Mouse (Mus musculus): ENCODE measurements around the gene Cd109.
A peak's percentile ranks its signal among the peaks of the same experiment; 100 is the strongest.

Cd109 gene

DNA sequence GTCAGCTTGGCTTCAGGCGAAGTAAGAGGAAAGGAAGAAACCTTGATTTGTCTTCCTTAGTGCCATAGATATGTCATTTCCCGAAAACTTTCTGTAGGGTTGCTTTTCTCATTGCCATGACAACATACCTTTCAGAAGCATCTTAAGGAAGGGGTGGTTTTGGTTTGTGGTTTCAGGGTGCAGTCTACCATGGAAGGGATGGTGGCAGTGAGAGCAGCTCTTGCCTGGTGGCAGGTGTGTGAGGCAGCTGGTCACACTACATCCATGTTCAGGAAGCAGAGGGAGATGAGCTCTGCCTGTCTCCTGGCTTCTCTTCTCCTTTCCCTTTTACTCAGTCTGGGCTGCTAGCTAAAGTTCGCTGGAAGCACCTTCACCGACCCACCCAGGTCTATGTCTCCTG, 26.0 kb downstream of the Cd109 start:
- no peak for DNase-seq (ENCODE audit: low read depth, low spot score)

DNA sequence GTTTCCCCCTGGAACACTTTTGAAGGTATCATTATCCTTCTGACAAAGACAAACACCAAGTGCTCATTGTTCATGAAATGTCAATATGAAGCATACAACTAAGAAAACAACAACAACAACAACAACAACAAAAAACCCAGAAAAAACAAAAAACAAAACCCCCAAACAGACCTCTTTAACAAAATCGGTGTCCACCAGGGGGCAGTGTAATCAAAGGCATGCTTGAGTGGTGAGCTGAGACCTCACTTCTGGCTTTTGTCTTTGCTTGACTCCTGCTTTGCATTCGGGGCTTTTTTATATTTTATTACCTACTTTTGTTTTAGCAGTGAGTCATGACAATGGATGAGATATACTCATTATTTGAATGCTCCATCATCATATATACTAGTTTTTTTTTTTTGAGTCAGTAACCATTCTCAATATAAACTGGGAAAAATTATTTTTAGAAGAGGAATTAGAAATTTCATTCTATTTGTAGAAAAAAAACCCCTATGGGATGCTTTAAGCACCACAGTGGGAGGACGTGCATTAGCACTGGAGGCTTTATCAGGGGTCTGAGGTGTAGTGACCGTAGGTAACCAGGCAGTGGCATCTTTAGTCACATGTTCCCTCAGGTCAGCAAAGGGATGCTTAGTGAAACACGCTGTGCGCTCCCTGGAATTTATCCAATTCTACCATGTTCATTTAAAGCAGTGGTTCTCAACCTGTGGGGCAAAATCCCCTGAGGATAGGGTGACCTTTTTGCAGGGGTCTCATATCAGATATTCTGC, 30.8 kb downstream of the Cd109 start:
- DNase-seq (ENCODE audit: low read depth, low spot score), result peak; percentile 10

GRCm38 (mm10) chr9:78648641-78649040, 33.3 kb downstream of the Cd109 start:
- DNase-seq (ENCODE audit: low read depth, low spot score), result no peak

- DNase-seq (ENCODE audit: low read depth, low spot score), result no peak
These were observed 34.1 kb downstream of the Cd109 start for GRCm38 (mm10) chr9:78649398-78649797.

DNA sequence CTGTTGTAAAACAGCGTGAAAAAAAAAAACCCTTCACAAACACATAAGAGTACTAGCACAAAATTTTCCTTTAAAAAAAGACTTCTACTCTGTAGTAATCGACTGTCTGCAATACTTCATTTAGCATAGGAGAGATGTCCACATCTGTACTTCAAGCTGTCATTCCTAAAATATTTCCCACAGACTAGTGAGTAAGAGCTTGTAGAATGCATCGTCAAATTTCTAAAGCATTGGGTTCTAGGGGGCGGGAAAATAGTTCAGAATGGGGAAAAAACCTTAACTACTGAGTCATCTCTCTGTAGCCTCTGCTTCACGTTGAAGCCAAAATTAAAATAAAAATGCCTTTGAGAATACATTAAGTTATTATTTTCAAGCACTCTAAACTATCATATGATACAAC, 42.2 kb downstream of the Cd109 start:
- no peak for DNase-seq (ENCODE audit: low read depth, low spot score)

GRCm38 (mm10) chr9:78671446-78671985, 56.2 kb downstream of the Cd109 start:
- DNase-seq (ENCODE audit: low read depth, low spot score), result no peak

GRCm38 (mm10) chr9:78700691-78701090, 85.3 kb downstream of the Cd109 start:
- no peak for DNase-seq (ENCODE audit: low read depth, low spot score)

DNA sequence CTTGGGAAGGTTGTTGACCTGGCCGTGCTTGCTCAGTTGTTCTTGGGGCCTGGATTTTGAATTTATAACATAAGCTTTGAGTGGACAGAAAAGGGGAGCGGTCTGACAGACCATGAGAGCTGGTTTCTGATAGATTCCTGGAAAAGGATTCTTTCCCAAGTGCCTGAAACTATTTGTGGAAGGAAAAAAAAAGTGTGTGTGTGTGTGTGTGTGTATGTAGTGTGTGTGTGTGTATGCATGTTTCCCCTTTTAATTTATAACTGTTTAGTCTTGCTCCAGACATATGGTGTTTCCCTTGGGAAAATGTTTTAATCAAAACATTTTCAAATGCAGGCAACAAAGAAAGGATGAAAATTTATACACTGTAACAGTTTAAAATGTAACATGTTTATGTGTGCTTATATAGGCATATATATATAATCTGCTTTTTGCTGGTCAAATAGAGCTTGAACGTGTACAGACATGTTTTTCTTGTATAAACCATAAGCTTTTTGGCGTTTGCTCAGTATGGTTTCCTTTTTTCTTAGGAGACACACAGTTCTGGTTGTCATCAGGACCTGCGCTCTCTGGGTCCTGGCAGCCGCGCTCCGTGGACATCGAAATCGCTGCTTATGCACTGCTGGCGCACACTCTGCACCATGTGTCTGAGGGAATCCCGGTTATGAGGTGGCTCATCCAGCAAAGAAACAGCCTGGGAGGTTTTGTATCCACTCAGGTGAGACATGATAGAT, 87.3 kb downstream of the Cd109 start:
- DNase-seq (ENCODE audit: low read depth, low spot score), result no peak

GRCm38 (mm10) chr9:78720888-78721798, 105.8 kb downstream of the Cd109 start:
- no peak for DNase-seq (ENCODE audit: low read depth, low spot score)

- no peak for DNase-seq (ENCODE audit: low read depth, low spot score)
These were observed 116.6 kb downstream of the Cd109 start for GRCm38 (mm10) chr9:78731931-78732330.

DNA sequence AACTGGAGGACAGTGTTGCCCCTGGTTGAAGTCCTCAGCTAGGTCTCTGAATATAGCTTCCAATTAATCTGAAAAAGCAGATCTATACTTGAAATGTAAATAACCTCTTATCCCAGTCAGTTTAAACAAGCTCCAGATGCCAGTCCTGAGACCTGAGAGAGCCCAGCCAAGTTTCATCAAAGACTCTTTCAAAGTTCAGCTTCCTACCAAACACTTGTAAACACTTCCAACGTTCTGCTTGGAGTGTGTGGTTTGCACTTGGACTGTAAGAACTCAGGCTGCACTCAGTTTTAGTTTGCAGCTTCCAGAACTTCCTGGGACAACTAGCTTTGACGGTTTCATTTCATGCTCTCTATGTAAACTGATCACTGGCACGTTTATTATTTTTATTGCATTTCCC, 120.2 kb downstream of the Cd109 start:
- DNase-seq (ENCODE audit: low read depth, low spot score), result no peak

DNA sequence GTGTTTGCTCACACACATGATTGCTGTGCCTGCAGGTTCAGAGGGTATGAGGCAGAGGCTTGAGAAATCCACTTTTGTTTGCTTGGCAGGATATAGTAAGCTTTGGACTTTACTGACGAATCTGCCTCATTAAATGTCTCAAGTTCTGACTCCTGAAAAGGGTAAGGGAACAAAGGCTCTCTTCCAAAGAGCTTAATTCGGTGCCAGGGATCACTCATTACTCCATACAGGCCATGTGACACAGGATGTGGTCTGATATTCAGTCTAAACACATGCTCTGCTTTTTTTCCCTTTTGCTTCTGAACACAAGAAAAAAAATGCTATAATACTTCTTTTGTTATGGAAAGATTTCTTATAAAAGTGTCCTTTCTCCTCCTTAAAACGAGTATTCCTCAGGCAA, 126.7 kb downstream of the Cd109 start:
- DNase-seq (ENCODE audit: low read depth, low spot score), result no peak

DNA sequence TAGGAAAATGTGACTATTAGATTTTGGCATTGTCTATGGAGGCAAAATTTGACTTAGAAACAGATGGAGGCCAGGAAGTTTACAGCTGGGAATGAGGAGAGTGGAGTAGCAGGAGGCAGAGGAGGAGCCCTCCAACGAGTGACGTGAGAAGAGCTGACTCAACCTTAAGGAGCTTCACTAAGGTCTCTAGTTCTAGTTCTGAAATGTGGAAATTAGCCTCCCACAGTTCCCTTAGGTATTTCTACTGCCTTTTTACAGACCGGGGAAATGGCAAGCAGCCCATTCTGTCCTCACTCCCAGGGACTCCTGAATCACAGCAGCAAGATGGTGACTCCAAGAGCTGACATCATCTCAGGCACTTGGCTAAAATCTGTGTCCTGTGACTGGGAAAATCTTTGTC, 134.9 kb downstream of the Cd109 start:
- no peak for DNase-seq (ENCODE audit: low read depth, low spot score)
